In genomic region chr9:64274919-64275318, GRCm38 (mm10) we compare ENCODE assay signal across 13 mouse cellular contexts. TPM values are rescaled to one million over a fixed set of nuclear protein-coding genes. Genes with fewer than 3 reads are reported as not detected.
DNase-seq lines count a peak whose midpoint lies in the region; ATAC-seq and TF ChIP-seq lines count a peak whose summit lies in the region.
"Had no signal": no experiment of that assay in that cellular context is flagged by ENCODE, and none has a peak within 500 bp of the region (broad histone marks: within the 10 kb centered on the region; RNA-seq: fewer than 3 reads in every experiment).

No protein-coding gene starts in this region.

- H3K9me3 ChIP-seq in kidney, postnatal 0 days (replicated peaks; ENCODE audit: low read length): no peaks in the 10 kb centered on the region
- no peaks in the 10 kb centered on the region for H3K9me3 ChIP-seq in stomach, postnatal 0 days (ENCODE audit: control insufficient read depth, low read length)
- H3K9me3 ChIP-seq: heart, embryonic 10.5 days; megakaryocyte, embryonic 14.5 days had no signal

- ATAC-seq in kidney, postnatal 0 days (replicated peaks; ENCODE audit: low FRiP score, low read depth): no peak
- ATAC-seq in stomach, postnatal 0 days (ENCODE audit: low FRiP score, low TSS enrichment): no peak
- ATAC-seq: activated CD4-positive, CD25-positive, alpha-beta regulatory T cell, adult 4 months; intestine, embryonic 16.5 days had no signal

- no peak for TF ChIP-seq EP300 in stomach, postnatal 0 days (optimal IDR thresholded peaks at IDR 0.05)

- H3K4me1 ChIP-seq in kidney, postnatal 0 days (replicated peaks; ENCODE audit: insufficient read depth, low read length): no peaks in the 10 kb centered on the region
- H3K4me1 ChIP-seq in bone marrow, adult 2 months (ENCODE audit: control insufficient read depth, insufficient read depth, low read length): peaks cover 2% of the 10 kb centered on the region; the same call in 1 of the 2 replicates
- no peaks in the 10 kb centered on the region for H3K4me1 ChIP-seq in stomach, postnatal 0 days (replicated peaks; ENCODE audit: control insufficient read depth, insufficient read depth)
- H3K4me1 ChIP-seq: heart, embryonic 10.5 days had no signal

- TF ChIP-seq CTCF in kidney, postnatal 0 days (IDR thresholded peaks at IDR 0.05; ENCODE audit: low read depth): peak; percentile 52
- 0 out of 2 replicates have a peak, but pooled peaks have one; percentile 19 for TF ChIP-seq CTCF in bone marrow, adult 2 months (IDR thresholded peaks at IDR 0.05; ENCODE audit: control insufficient read depth, insufficient read depth, low read length)
- TF ChIP-seq CTCF in stomach, postnatal 0 days (IDR thresholded peaks at IDR 0.05; ENCODE audit: low read depth): peak; percentile 54

- DNase-seq in kidney, postnatal 0 days (ENCODE audit: low spot score): no peak
- DNase-seq in kidney, postnatal 14 days: no peak
- DNase-seq in thymus, postnatal 14 days: peak; percentile 24
- DNase-seq in thymus, postnatal 36 days: no peak
- DNase-seq in stomach, postnatal 0 days (ENCODE audit: low spot score): no peak
- DNase-seq in urinary bladder, postnatal 14 days (ENCODE audit: low spot score): no peak
- DNase-seq in urinary bladder, postnatal 36 days (ENCODE audit: low spot score in 2 of 2): no peak
- DNase-seq: cerebellum, adult 9-11 months had no signal

- no peak for TF ChIP-seq POLR2A in bone marrow, adult 2 months (IDR thresholded peaks at IDR 0.05; ENCODE audit: borderline replicate concordance, control insufficient read depth, low read depth, low read length)

- no peak overlapping the region for H3K4me3 ChIP-seq in kidney, postnatal 0 days (replicated peaks; ENCODE audit: low read depth, low read length)
- no peak overlapping the region for H3K4me3 ChIP-seq in bone marrow, adult 2 months (replicated peaks; ENCODE audit: control insufficient read depth, low read depth, low read length)
- no peak overlapping the region for H3K4me3 ChIP-seq in stomach, postnatal 0 days (ENCODE audit: low read depth, low read length)
- H3K4me3 ChIP-seq: heart, embryonic 10.5 days; megakaryocyte, embryonic 14.5 days had no signal

- no peak overlapping the region for H3K4me2 ChIP-seq in kidney, postnatal 0 days (ENCODE audit: low read length)
- H3K4me2 ChIP-seq in stomach, postnatal 0 days (replicated peaks; ENCODE audit: low read depth): no peak overlapping the region

- H3K27ac ChIP-seq in kidney, postnatal 0 days: no peak overlapping the region
- no peak overlapping the region for H3K27ac ChIP-seq in bone marrow, adult 2 months (ENCODE audit: control insufficient read depth, insufficient read depth, low read depth, low read length, poor library complexity)
- H3K27ac ChIP-seq in stomach, postnatal 0 days (replicated peaks): no peak overlapping the region
- H3K27ac ChIP-seq: heart, embryonic 10.5 days had no signal

- no peaks in the 10 kb centered on the region for H3K27me3 ChIP-seq in kidney, postnatal 0 days (ENCODE audit: insufficient read depth, low read length)
- no peaks in the 10 kb centered on the region for H3K27me3 ChIP-seq in stomach, postnatal 0 days (ENCODE audit: control insufficient read depth, insufficient read depth, low read length)

- no peak overlapping the region for H3K9ac ChIP-seq in kidney, postnatal 0 days (ENCODE audit: low read depth, low read length)
- H3K9ac ChIP-seq in stomach, postnatal 0 days (ENCODE audit: low read length): no peak overlapping the region

- H3K36me3 ChIP-seq in kidney, postnatal 0 days (ENCODE audit: insufficient read depth, low read length): no peaks in the 10 kb centered on the region
- no peaks in the 10 kb centered on the region for H3K36me3 ChIP-seq in stomach, postnatal 0 days (ENCODE audit: control insufficient read depth, insufficient read depth, low read length)
- H3K36me3 ChIP-seq: heart, embryonic 10.5 days had no signal

- 69% methylated on average over 1 of the region's 1 CpGs for WGBS in kidney, postnatal 0 days
- 67% methylated on average over 1 of the region's 1 CpGs for WGBS in bone marrow, adult 2 months
- 68% methylated on average over 1 of the region's 1 CpGs for WGBS in stomach, postnatal 0 days

RNA-seq across cellular contexts. Expression of gene Tipin, which starts 6.5 kb away (rescaled TPM):
- 168 and 193 TPM in 2 replicates for polyA plus RNA-seq in kidney, postnatal 0 days (2015; fragmentation: Nextera tagmentation; extraction: Ambion mirVana)
- polyA plus RNA-seq in bone marrow, adult 2 months (2011; ENCODE audit: insufficient read depth, insufficient read length, low replicate concordance, missing spikeins): 82.0 and 115 TPM in 2 replicates
- polyA plus RNA-seq in stomach, postnatal 0 days (2015; fragmentation: Nextera tagmentation; extraction: Ambion mirVana): 81.1 and 85.7 TPM in 2 replicates

RNA-seq across cellular contexts. Expression of gene Map2k1, which starts 21.5 kb away (rescaled TPM):
- 81.6 and 82.7 TPM in 2 replicates for polyA plus RNA-seq in kidney, postnatal 0 days (2015; fragmentation: Nextera tagmentation; extraction: Ambion mirVana)
- polyA plus RNA-seq in bone marrow, adult 2 months (2011; ENCODE audit: insufficient read depth, insufficient read length, low replicate concordance, missing spikeins): 8.1 and 22.2 TPM in 2 replicates
- 84.1 and 85.0 TPM in 2 replicates for polyA plus RNA-seq in stomach, postnatal 0 days (2015; fragmentation: Nextera tagmentation; extraction: Ambion mirVana)

RNA-seq across cellular contexts. Expression of gene Uchl4, which starts 39.9 kb away (rescaled TPM):
- 1.3 and 2.0 TPM in 2 replicates for polyA plus RNA-seq in kidney, postnatal 0 days (2015; fragmentation: Nextera tagmentation; extraction: Ambion mirVana)
- not detected in 2 replicates for polyA plus RNA-seq in bone marrow, adult 2 months (2011; ENCODE audit: insufficient read depth, insufficient read length, low replicate concordance, missing spikeins)
- 2.0 and 2.2 TPM in 2 replicates for polyA plus RNA-seq in stomach, postnatal 0 days (2015; fragmentation: Nextera tagmentation; extraction: Ambion mirVana)
